Mouse (Mus musculus): Measurements from ENCODE around the gene Ttbk2.

DNA sequence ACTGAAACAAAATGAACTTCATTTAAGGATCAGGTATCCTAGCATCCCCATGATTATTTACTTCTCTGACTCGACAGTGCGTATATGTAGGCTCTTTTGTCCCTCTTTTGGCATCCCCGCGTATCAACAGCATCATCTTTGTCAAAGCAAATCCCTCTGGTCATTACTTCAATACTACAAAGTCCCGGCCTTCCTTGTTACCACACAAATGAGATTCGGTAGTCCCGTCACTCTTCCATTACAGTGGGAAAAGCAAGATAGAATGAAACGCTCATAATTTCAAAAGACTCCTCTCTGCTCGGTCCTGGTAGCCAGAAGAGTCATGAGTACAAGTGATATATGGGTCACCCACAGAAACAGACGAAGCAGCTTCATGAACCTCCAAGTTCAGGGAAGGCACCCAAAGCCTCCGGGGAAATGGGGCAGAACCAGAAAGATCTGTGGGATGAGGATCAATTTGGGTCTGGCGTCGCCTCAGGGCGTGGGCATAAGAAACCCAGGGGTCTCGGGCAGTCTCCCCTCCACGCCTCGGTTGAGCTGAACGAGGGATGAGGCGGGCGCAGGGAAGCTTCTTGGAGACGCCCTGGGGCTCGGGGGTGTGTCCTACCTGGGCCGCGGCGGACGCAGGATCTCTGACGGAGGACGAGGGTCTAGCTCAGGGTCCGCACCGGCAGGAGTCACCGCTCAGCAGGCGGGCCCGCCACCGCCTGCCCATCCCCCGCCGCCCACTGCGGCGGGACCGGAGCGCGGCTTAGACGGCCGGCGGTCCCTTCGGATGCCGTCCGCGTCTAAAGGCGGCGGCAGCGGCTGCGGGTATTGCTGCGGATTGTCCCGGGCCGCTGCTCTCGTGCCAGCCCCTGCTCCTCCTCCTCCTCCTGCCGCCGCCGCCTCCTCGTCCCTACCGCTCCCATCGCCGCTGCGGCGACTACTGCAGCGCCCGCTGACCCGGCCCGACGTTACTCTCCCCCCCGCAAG, 668 bp downstream of the Ttbk2 start, which contains the start of gene Cdan1:
- TF ChIP-seq CHD2 (IDR thresholded peaks at IDR 0.05; ENCODE audit: low read depth, low read length) (no peak), ZNF384 (IDR thresholded peaks at IDR 0.05; ENCODE audit: low read depth, low read length) (no peak), MAFK (IDR thresholded peaks at IDR 0.05; ENCODE audit: insufficient read depth, low read depth, low read length) (no peak), HCFC1 (IDR thresholded peaks at IDR 0.05; ENCODE audit: borderline replicate concordance, insufficient read depth, low read length) (no peak), ZC3H11A (IDR thresholded peaks at IDR 0.05; ENCODE audit: borderline replicate concordance, low read depth, low read length) (no peak)

Measured in ES-E14 (cell line).